13 mouse cellular contexts compared by ENCODE assay signal in genomic region chr7:128050739-128051138, GRCm38 (mm10). TPM values are rescaled to one million over a fixed set of nuclear protein-coding genes. Genes with fewer than 3 reads are reported as not detected.
DNase-seq lines count a peak whose midpoint lies in the region; ATAC-seq and TF ChIP-seq lines count a peak whose summit lies in the region.
"Had no signal": no experiment of that assay in that cellular context is flagged by ENCODE, and none has a peak within 500 bp of the region (broad histone marks: within the 10 kb centered on the region; RNA-seq: fewer than 3 reads in every experiment).

No protein-coding gene starts in this region.

- peak; percentile 24 to 35 for DNase-seq in lung, adult 18-20 months
- DNase-seq in lung, adult 2 months: no peak
- no peak for DNase-seq in CH12.LX (ENCODE audit: extremely low read depth)
- DNase-seq in liver, postnatal 0 days: peak; percentile 30
- no peak for DNase-seq in layer of hippocampus, adult 9-11 months
- DNase-seq in midbrain, embryonic 11.5 days (ENCODE audit: low spot score, missing footprints): no peak
- no peak for DNase-seq in cerebellum, adult 18-20 months

- H3K4me3 ChIP-seq in lung, adult 2 months (replicated peaks; ENCODE audit: extremely low read depth, low read depth, low read length): no peak overlapping the region
- H3K4me3 ChIP-seq in CH12.LX (replicated peaks in 1 of 3; ENCODE audit: low read depth in 2 of 3, low read length in 2 of 3, poor library complexity in 1 of 3): peak overlapping the region in 1 of 3 experiments; percentile 3
- no peak overlapping the region for H3K4me3 ChIP-seq in liver, postnatal 0 days (ENCODE audit: low read depth, low read length)
- no peak overlapping the region for H3K4me3 ChIP-seq in midbrain, embryonic 11.5 days (ENCODE audit: low read depth, low read length)
- H3K4me3 ChIP-seq: embryonic facial prominence, embryonic 10.5 days; limb, embryonic 15.5 days had no signal

- WGBS in lung, adult 2 months: 48% methylated on average over 4 of the region's 4 CpGs
- 32% methylated on average over 4 of the region's 4 CpGs for WGBS in liver, postnatal 0 days (ENCODE audit: insufficient replicate concordance)
- WGBS in midbrain, embryonic 11.5 days: 77% methylated on average over 4 of the region's 4 CpGs

- TF ChIP-seq POLR2A in lung, adult 2 months (IDR thresholded peaks at IDR 0.05; ENCODE audit: borderline replicate concordance, extremely low read depth, low read depth, low read length): no peak
- no peak for TF ChIP-seq POLR2A in CH12.LX (IDR thresholded peaks at IDR 0.05; ENCODE audit: low read depth, low read length)

- in situ Hi-C loops in CH12.LX (cut with MboI; ENCODE audit: low pct_ligation_motif_present, low pct_unique_long_range_greater_than_20kb, low sequenced_read_pairs): no loop called here

- H3K27me3 ChIP-seq in CH12.LX (replicated peaks): no peaks in the 10 kb centered on the region
- H3K27me3 ChIP-seq in liver, postnatal 0 days (ENCODE audit: insufficient read depth, low read length): no peaks in the 10 kb centered on the region
- H3K27me3 ChIP-seq in midbrain, embryonic 11.5 days (ENCODE audit: control insufficient read depth, insufficient read depth, low read length): no peaks in the 10 kb centered on the region
- H3K27me3 ChIP-seq: limb, embryonic 15.5 days had no signal

- dilution Hi-C loops in CH12.LX (cut with MboI; ENCODE audit: extremely low pct_ligation_motif_present, extremely low pct_unique_long_range_greater_than_20kb, low sequenced_read_pairs): no loop called here

- no peak for TF ChIP-seq RAD21 in CH12.LX (IDR thresholded peaks at IDR 0.05; ENCODE audit: low read depth, low read length)

- H3K79me2 ChIP-seq in CH12.LX (replicated peaks; ENCODE audit: control insufficient read depth, extremely low read depth, insufficient read depth, poor library complexity, severe bottlenecking): no peaks in the 10 kb centered on the region

- no peak for TF ChIP-seq EP300 in CH12.LX (IDR thresholded peaks at IDR 0.05; ENCODE audit: low read length)
- no peak for TF ChIP-seq EP300 in liver, postnatal 0 days (IDR thresholded peaks at IDR 0.05; ENCODE audit: low read depth)

- H3K9ac ChIP-seq in CH12.LX (ENCODE audit: insufficient read depth, low read depth): no peak overlapping the region
- no peak overlapping the region for H3K9ac ChIP-seq in liver, postnatal 0 days (replicated peaks)
- no peak overlapping the region for H3K9ac ChIP-seq in midbrain, embryonic 11.5 days (ENCODE audit: low read length)
- H3K9ac ChIP-seq: limb, embryonic 15.5 days had no signal

- no peak for TF ChIP-seq CTCF in lung, adult 2 months (IDR thresholded peaks at IDR 0.05; ENCODE audit: insufficient read depth, low read length)
- no peak for TF ChIP-seq CTCF in CH12.LX (conservative IDR thresholded peaks at IDR 0.05 in 1 of 2, IDR thresholded peaks at IDR 0.05 in 1 of 2; ENCODE audit: low read depth in 2 of 2, low read length in 2 of 2)
- TF ChIP-seq CTCF in liver, postnatal 0 days (IDR thresholded peaks at IDR 0.05; ENCODE audit: low read depth): no peak

- H3K9me3 ChIP-seq in CH12.LX (replicated peaks; ENCODE audit: low read length): peaks cover 4% of the 10 kb centered on the region
- H3K9me3 ChIP-seq in liver, postnatal 0 days (ENCODE audit: low read length): no peaks in the 10 kb centered on the region
- no peaks in the 10 kb centered on the region for H3K9me3 ChIP-seq in midbrain, embryonic 11.5 days (ENCODE audit: control insufficient read depth, low read length)
- H3K9me3 ChIP-seq: embryonic facial prominence, embryonic 10.5 days; limb, embryonic 15.5 days had no signal

- no peak overlapping the region for H3K27ac ChIP-seq in CH12.LX (ENCODE audit: insufficient read depth, low read depth)
- peak overlapping the region; percentile 34; the same call in 1 of the 2 replicates for H3K27ac ChIP-seq in liver, postnatal 0 days (ENCODE audit: low read depth)
- H3K27ac ChIP-seq in midbrain, embryonic 11.5 days (ENCODE audit: low read depth, low read length): no peak overlapping the region
- H3K27ac ChIP-seq: embryonic facial prominence, embryonic 10.5 days; limb, embryonic 15.5 days had no signal

- H3K36me3 ChIP-seq in CH12.LX (replicated peaks in 1 of 2; ENCODE audit: control insufficient read depth in 1 of 2, insufficient read depth in 1 of 2, low read length in 1 of 2): no peaks in the 10 kb centered on the region
- no peaks in the 10 kb centered on the region for H3K36me3 ChIP-seq in liver, postnatal 0 days (replicated peaks; ENCODE audit: insufficient read depth, low read length)
- H3K36me3 ChIP-seq in midbrain, embryonic 11.5 days (ENCODE audit: control insufficient read depth, insufficient read depth, low read length): no peaks in the 10 kb centered on the region
- H3K36me3 ChIP-seq: embryonic facial prominence, embryonic 10.5 days; limb, embryonic 15.5 days had no signal

- no peak overlapping the region for H3K4me2 ChIP-seq in CH12.LX (ENCODE audit: insufficient read depth, low read depth, poor library complexity, severe bottlenecking)
- H3K4me2 ChIP-seq in liver, postnatal 0 days (ENCODE audit: low read depth, low read length): no peak overlapping the region
- H3K4me2 ChIP-seq in midbrain, embryonic 11.5 days: no peak overlapping the region
- H3K4me2 ChIP-seq: heart, embryonic 11.5 days; limb, embryonic 15.5 days had no signal

- peak; percentile 60 for ATAC-seq in liver, postnatal 0 days
- ATAC-seq in neutrophil, adult 5-6 weeks (ENCODE audit: extremely low read depth, insufficient number of reproducible peaks, low FRiP score, poor library complexity, severe bottlenecking): peak; percentile 56; the same call in 1 of the 2 replicates
- ATAC-seq in midbrain, embryonic 11.5 days (ENCODE audit: low FRiP score): no peak
- ATAC-seq: forebrain, embryonic 16.5 days had no signal

- H3K4me1 ChIP-seq in lung, adult 2 months (ENCODE audit: control insufficient read depth, insufficient read depth, low read length): no peaks in the 10 kb centered on the region
- peaks cover 18 to 48% of the 10 kb centered on the region in 2 experiments for H3K4me1 ChIP-seq in CH12.LX (ENCODE audit: control insufficient read depth in 1 of 2, insufficient read depth in 2 of 2)
- H3K4me1 ChIP-seq in liver, postnatal 0 days (ENCODE audit: insufficient read depth): peaks cover 25% of the 10 kb centered on the region
- no peaks in the 10 kb centered on the region for H3K4me1 ChIP-seq in midbrain, embryonic 11.5 days (ENCODE audit: control insufficient read depth, insufficient read depth, low read length)
- H3K4me1 ChIP-seq: limb, embryonic 15.5 days had no signal

TF ChIP-seq in CH12.LX, 34 proteins besides CTCF, POLR2A, EP300 and RAD21:
- no peak for TF ChIP-seq JUND (conservative IDR thresholded peaks at IDR 0.05; ENCODE audit: low read depth, low read length)
- TF ChIP-seq ZNF384 (IDR thresholded peaks at IDR 0.05; ENCODE audit: low read depth, low read length): no peak
- peak; percentile 37; the same call in 1 of the 2 replicates for TF ChIP-seq MYC (IDR thresholded peaks at IDR 0.05; ENCODE audit: low read depth, low read length)
- no peak for TF ChIP-seq RCOR1 (conservative IDR thresholded peaks at IDR 0.05; ENCODE audit: low read depth, low read length)
- no peak for TF ChIP-seq ZMIZ1 (IDR thresholded peaks at IDR 0.05; ENCODE audit: low read depth, low read length)
- TF ChIP-seq ELF1 (IDR thresholded peaks at IDR 0.05; ENCODE audit: low read depth, low read length): 0 out of 2 replicates have a peak, but pooled peaks have one; percentile 9
- TF ChIP-seq MAX (IDR thresholded peaks at IDR 0.05; ENCODE audit: low read length): 0 out of 2 replicates have a peak, but pooled peaks have one; percentile 45
- TF ChIP-seq BHLHE40 (IDR thresholded peaks at IDR 0.05; ENCODE audit: low read depth, low read length): no peak
- no peak for TF ChIP-seq NRF1 (IDR thresholded peaks at IDR 0.05; ENCODE audit: low read depth, low read length)
- TF ChIP-seq KAT2A (IDR thresholded peaks at IDR 0.05; ENCODE audit: insufficient replicate concordance, low read length): no peak
- TF ChIP-seq MEF2A (IDR thresholded peaks at IDR 0.05; ENCODE audit: borderline replicate concordance, low read depth, low read length): no peak
- no peak for TF ChIP-seq USF1 (IDR thresholded peaks at IDR 0.05; ENCODE audit: low read depth, low read length)

RNA-seq across cellular contexts. Expression of gene Itgam, which starts 11.7 kb away (rescaled TPM):
- 25.2 and 27.6 TPM in 2 replicates for polyA plus RNA-seq in lung, adult 2 months (2012; rRNA removed)
- total RNA-seq in CH12.LX (2012; rRNA removed) (0.13 TPM in 2 replicates), CH12.LX (2014; rRNA removed) (0.48 and 0.50 TPM in 2 replicates)
- polyA plus RNA-seq in CH12.LX (2012; ENCODE audit: insufficient read length, low read depth): 1.1 TPM in 2 replicates
- 5.1 and 6.1 TPM in 2 replicates for polyA plus RNA-seq in liver, postnatal 0 days (2015; fragmentation: Nextera tagmentation; extraction: Ambion mirVana)
- 339 and 346 TPM in 2 replicates for total RNA-seq in neutrophil, adult 5-6 weeks (2017)
- polyA plus RNA-seq in midbrain, embryonic 11.5 days (2014; fragmentation: Nextera tagmentation; extraction: Ambion mirVana): 0.20 and 0.37 TPM in 2 replicates

RNA-seq across cellular contexts. Expression of gene Gm49368, which starts 11.7 kb away (rescaled TPM):
- polyA plus RNA-seq in lung, adult 2 months (2012; rRNA removed): 0.07 and 0.12 TPM in 2 replicates
- not detected in 2 replicates for total RNA-seq in CH12.LX (2012; rRNA removed)
- total RNA-seq in CH12.LX (2014; rRNA removed): not detected in 2 replicates
- not detected in 2 replicates for polyA plus RNA-seq in CH12.LX (2012; ENCODE audit: insufficient read length, low read depth)
- 0.51 TPM in 1 of 2 replicates, not detected in the other for polyA plus RNA-seq in liver, postnatal 0 days (2015; fragmentation: Nextera tagmentation; extraction: Ambion mirVana)
- total RNA-seq in neutrophil, adult 5-6 weeks (2017): 23.6 and 30.6 TPM in 2 replicates
- polyA plus RNA-seq in midbrain, embryonic 11.5 days (2014; fragmentation: Nextera tagmentation; extraction: Ambion mirVana): not detected in 2 replicates
- total RNA-seq: layer of hippocampus, postnatal 10 days had no signal
- polyA plus RNA-seq: embryonic facial prominence, embryonic 10.5 days; forebrain, embryonic 16.5 days; heart, embryonic 11.5 days; limb, embryonic 15.5 days had no signal

RNA-seq across cellular contexts. Expression of gene Trim72, which starts 47.0 kb away (rescaled TPM):
- 5.1 and 15.4 TPM in 2 replicates for polyA plus RNA-seq in lung, adult 2 months (2012; rRNA removed)
- total RNA-seq in CH12.LX (2012; rRNA removed) (0.13 TPM in 1 of 2 replicates, not detected in the other), CH12.LX (2014; rRNA removed) (not detected in 2 replicates)
- polyA plus RNA-seq in CH12.LX (2012; ENCODE audit: insufficient read length, low read depth): not detected in 2 replicates
- 0.12 TPM in 1 of 2 replicates, not detected in the other for polyA plus RNA-seq in liver, postnatal 0 days (2015; fragmentation: Nextera tagmentation; extraction: Ambion mirVana)
- 0.70 and 0.86 TPM in 2 replicates for total RNA-seq in neutrophil, adult 5-6 weeks (2017)
- 0.07 TPM in 1 of 2 replicates, not detected in the other for polyA plus RNA-seq in midbrain, embryonic 11.5 days (2014; fragmentation: Nextera tagmentation; extraction: Ambion mirVana)
- polyA plus RNA-seq: embryonic facial prominence, embryonic 10.5 days; forebrain, embryonic 16.5 days had no signal

RNA-seq across cellular contexts. Expression of gene Pycard, which starts 57.1 kb away (rescaled TPM):
- 28.0 and 66.7 TPM in 2 replicates for polyA plus RNA-seq in lung, adult 2 months (2012; rRNA removed)
- total RNA-seq in CH12.LX (2012; rRNA removed) (51.1 and 52.5 TPM in 2 replicates), CH12.LX (2014; rRNA removed) (5.1 and 5.3 TPM in 2 replicates)
- polyA plus RNA-seq in CH12.LX (2012; ENCODE audit: insufficient read length, low read depth): 8.1 and 10.3 TPM in 2 replicates
- 25.8 TPM in 2 replicates for polyA plus RNA-seq in liver, postnatal 0 days (2015; fragmentation: Nextera tagmentation; extraction: Ambion mirVana)
- 10.5 and 16.2 TPM in 2 replicates for total RNA-seq in neutrophil, adult 5-6 weeks (2017)
- 5.5 and 6.7 TPM in 2 replicates for polyA plus RNA-seq in midbrain, embryonic 11.5 days (2014; fragmentation: Nextera tagmentation; extraction: Ambion mirVana)

Comparison
In these comparisons a context has a peak if more than half of its experiments do, and no peak if none do; other contexts are left out.
1. DNase-seq: peak in lung, adult 18-20 months (2 of 2) and liver, postnatal 0 days (single experiment); none in lung, adult 2 months (single experiment), CH12.LX (single experiment), layer of hippocampus, adult 9-11 months (single experiment), midbrain, embryonic 11.5 days (single experiment) and cerebellum, adult 18-20 months (0 of 2).